Mouse (Mus musculus) ES-E14 (cell line): ENCODE results near the gene Josd2. TPM values are rescaled to one million over a fixed set of nuclear protein-coding genes. Genes with fewer than 3 reads are reported as not detected.
A peak's percentile ranks its signal among the peaks of the same experiment; 100 is the strongest.

ENCODE experiments used
- DNase-seq: peaks from one replicate; pipeline ENCODE4 v3.0.0-alpha.2; 2013; ENCODE audit warnings: low read depth, low spot score
- H3K27ac ChIP-seq: 2 replicates; pipeline ENCODE4 v1.5.1; 2012; ENCODE audit warnings: low read depth, mild to moderate bottlenecking, low read length, moderate library complexity, mixed read lengths; ENCODE audit not compliant: poor library complexity, insufficient read depth, severe bottlenecking
- H3K36me3 ChIP-seq: 2 replicates; pipeline ENCODE4 v1.6.1; 2012; ENCODE audit warnings: mild to moderate bottlenecking, low read length, moderate library complexity, mixed read lengths; ENCODE audit not compliant: control insufficient read depth, poor library complexity, insufficient read depth, severe bottlenecking
- H3K4me1 ChIP-seq, 2 experiments: fragments of 150-350 bp in 1 of 2; sonication (generic) in 1 of 2; 2 replicates each; pipeline ENCODE4 v1.6.1; 2012; ENCODE audit warnings: low read length in 2 of 2, mild to moderate bottlenecking in 1 of 2, mixed read lengths in 1 of 2; ENCODE audit not compliant: control insufficient read depth in 2 of 2, insufficient read depth in 2 of 2, poor library complexity in 1 of 2
- H3K4me3 ChIP-seq, 2 experiments: fragments of 150-350 bp in 1 of 2; sonication (generic) in 1 of 2; 2 replicates each; pipeline ENCODE4 v1.5.1; 2012; ENCODE audit warnings: low read length in 2 of 2, low read depth in 1 of 2, mild to moderate bottlenecking in 1 of 2, mixed read lengths in 1 of 2; ENCODE audit not compliant: insufficient read depth in 1 of 2, poor library complexity in 1 of 2, severe bottlenecking in 1 of 2
- H3K9ac ChIP-seq: 2 replicates; pipeline ENCODE4 v1.6.1; 2012; ENCODE audit warnings: low read depth, mild to moderate bottlenecking, low read length, mixed read lengths; ENCODE audit not compliant: poor library complexity, insufficient read depth, severe bottlenecking
- H3K9me3 ChIP-seq: fragments of 150-350 bp; sonication (generic); 2 replicates; pipeline ENCODE4 v1.6.1; 2012; ENCODE audit warnings: low read depth, mild to moderate bottlenecking, low read length; ENCODE audit not compliant: control insufficient read depth, insufficient read depth
- CHD2 ChIP-seq: IDR thresholded peaks from 2 replicates; pipeline ENCODE4 v1.6.1; 2014; ENCODE audit warnings: mild to moderate bottlenecking, low read depth, low read length, inconsistent platforms
- HCFC1 ChIP-seq: IDR thresholded peaks from 2 replicates; pipeline ENCODE4 v1.6.1; 2012; ENCODE audit warnings: low read length, inconsistent platforms, borderline replicate concordance; ENCODE audit not compliant: insufficient read depth
- MAFK ChIP-seq: IDR thresholded peaks from 2 replicates; pipeline ENCODE4 v1.6.1; 2014; ENCODE audit warnings: mild to moderate bottlenecking, low read depth, low read length, inconsistent platforms; ENCODE audit not compliant: insufficient read depth
- ZC3H11A ChIP-seq: IDR thresholded peaks from 2 replicates; pipeline ENCODE4 v1.6.1; 2012; ENCODE audit warnings: low read depth, mild to moderate bottlenecking, inconsistent platforms, low read length, borderline replicate concordance
- ZNF384 ChIP-seq: IDR thresholded peaks from 2 replicates; pipeline ENCODE4 v1.6.1; 2012; ENCODE audit warnings: low read depth, low read length, inconsistent platforms
- in situ Hi-C, 2 experiments: fragments of 600-800 bp; cut with MboI; formaldehyde crosslinking; loops; one replicate each; pipeline ENCODE4 v1.15.1; 2025; ENCODE audit warnings: low sequenced_read_pairs in 2 of 2, inconsistent platforms in 1 of 2; ENCODE audit not compliant: unreplicated experiment in 2 of 2
- total RNA-seq: library from RNA; depleted of rRNA; stranded (reverse); fragments of 300-350 nt; gene quantifications from 2 replicates; pipeline ENCODE4 v1.2.3, GENCODE M21; 2012

Josd2 gene
- total RNA-seq, 1 experiment = 18.9 TPM

- Histone ChIP-seq H3K9ac (no peak overlapping the region), H3K27ac (no peak overlapping the region), H3K9me3 (no peaks in the 10 kb centered on the region), H3K36me3 (no peaks in the 10 kb centered on the region), H3K4me1 (peaks cover 0 to 19% of the 10 kb centered on the region in 2 experiments; a peak in 1 of 4 replicates), H3K4me3 (no peak overlapping the region)
- in situ Hi-C loops = no loop called here
- no peak for DNase-seq
- no peak for TF ChIP-seq HCFC1
- no peak for TF ChIP-seq ZC3H11A
- TF ChIP-seq ZNF384 = no peak
- no peak for TF ChIP-seq CHD2
- no peak for TF ChIP-seq MAFK
Measured at GRCm38 (mm10) chr7:44464511-44464910, 3.3 kb upstream of the Josd2 start.

DNA sequence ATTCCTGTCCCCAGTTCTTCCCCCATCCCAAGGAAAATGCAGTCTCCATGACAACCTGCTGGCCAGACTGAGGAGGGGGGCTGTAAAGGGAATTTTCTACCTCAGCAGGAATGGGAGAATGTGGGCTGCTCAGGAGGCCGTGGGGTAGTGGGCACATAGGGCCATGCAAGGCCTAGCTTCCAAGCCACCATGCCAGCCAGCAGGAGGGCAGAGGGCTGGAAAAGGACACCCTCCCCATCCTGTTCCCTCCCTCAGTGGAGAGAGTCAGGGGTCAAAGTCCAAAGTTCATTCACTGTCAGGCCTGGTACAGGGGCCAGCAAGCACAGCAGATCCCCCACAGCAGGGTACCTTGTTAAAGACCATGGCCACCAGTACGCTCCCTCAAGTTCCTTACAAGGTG, 2.7 kb upstream of the Josd2 start, which contains the start of gene Aspdh:
Gene Aspdh, plus strand, starts transcription at position 281 of the 400 bp plus-strand sequence.
- no peaks in the 10 kb centered on the region for H3K36me3 ChIP-seq
- no peak within 1 kb of the TSS for H3K4me3 ChIP-seq
- H3K9ac ChIP-seq = no peak within 1 kb of the TSS
- no peak within 1 kb of the TSS for H3K27ac ChIP-seq
- H3K4me1 ChIP-seq = peaks cover 0 to 19% of the 10 kb centered on the region in 2 experiments; a peak in 1 of 4 replicates
- H3K9me3 ChIP-seq = no peaks in the 10 kb centered on the region
- in situ Hi-C loops = no loop called here
- DNase-seq = no peak
- TF ChIP-seq MAFK (no peak), HCFC1 (no peak), CHD2 (no peak), ZC3H11A (no peak), ZNF384 (no peak)

DNA sequence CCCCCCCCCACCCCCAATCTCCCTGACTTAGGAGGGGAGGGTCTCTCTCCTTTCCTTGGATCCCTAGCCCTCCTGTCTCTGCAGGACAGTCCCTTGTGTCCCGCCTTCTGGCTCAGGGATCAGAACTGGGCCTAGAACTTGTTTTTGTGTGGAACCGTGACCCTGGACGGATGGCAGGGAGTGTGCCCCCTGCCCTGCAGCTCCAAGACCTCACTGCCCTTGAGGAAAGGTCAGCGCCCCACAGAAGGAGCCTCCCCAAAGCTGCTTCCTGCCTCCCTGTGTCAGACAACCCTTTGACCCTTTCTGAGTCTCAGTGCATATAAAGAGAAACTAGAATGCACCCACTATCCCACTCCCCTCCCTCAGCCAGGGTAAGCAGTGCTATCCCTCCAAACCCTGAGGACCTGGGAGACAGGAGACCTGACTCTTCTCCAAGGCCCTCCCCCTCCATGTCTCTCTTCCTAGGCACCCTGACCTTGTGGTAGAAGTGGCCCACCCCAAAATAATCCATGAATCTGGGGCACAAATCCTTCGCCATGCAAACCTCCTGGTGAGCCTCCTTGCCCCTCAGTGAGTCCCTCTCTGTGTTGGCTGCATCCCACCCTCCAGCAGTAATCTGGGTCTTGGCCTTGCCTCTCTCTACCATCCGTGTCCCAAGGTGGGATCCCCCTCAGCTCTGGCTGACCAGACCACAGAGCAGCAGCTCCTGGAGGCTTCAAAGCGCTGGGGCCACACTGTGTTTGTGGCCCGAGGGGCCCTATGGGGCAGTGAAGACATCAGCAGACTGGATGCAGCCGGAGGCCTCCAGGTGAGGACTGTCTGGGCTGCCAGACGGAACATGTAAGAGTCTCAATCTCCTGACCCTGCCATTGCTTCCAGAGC, 1.5 kb upstream of the Josd2 start:
- no peak overlapping the region for H3K4me3 ChIP-seq
- H3K9me3 ChIP-seq = no peaks in the 10 kb centered on the region
- H3K27ac ChIP-seq = no peak overlapping the region
- H3K4me1 ChIP-seq = peaks cover 0 to 19% of the 10 kb centered on the region in 2 experiments; a peak in 1 of 4 replicates
- H3K9ac ChIP-seq = no peak overlapping the region
- H3K36me3 ChIP-seq = no peaks in the 10 kb centered on the region
- TF ChIP-seq HCFC1 = no peak
- no peak for TF ChIP-seq CHD2
- DNase-seq = no peak
- in situ Hi-C loops = no loop called here

DNA sequence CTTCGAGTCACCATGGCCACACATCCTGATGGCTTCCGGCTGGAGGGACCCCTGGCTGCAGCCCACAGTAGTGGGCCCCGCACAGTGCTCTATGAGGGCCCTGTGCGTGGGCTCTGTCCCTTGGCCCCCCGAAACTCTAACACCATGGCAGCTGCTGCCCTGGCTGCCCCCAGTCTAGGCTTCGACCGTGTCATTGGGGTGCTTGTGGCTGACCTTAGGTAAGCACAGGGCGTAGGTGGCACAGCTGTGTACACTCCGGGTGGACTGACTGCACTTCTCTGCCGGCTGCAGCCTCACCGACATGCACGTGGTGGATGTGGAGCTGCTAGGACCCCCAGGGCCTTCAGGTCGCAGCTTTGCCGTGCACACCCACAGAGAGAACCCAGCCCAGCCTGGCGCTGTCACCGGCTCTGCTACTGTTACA, 880 bp upstream of the Josd2 start:
- Histone ChIP-seq H3K4me1 (peaks cover 0 to 13% of the 10 kb centered on the region in 2 experiments; a peak in 1 of 4 replicates), H3K9me3 (no peaks in the 10 kb centered on the region), H3K9ac (peak overlapping the region; percentile 28; the same call in 1 of the 2 replicates), H3K27ac (no peak overlapping the region), H3K36me3 (no peaks in the 10 kb centered on the region), H3K4me3 (peak overlapping the region in 1 of 2 experiments; percentile 35; a peak in 2 of 4 replicates)
- TF ChIP-seq ZNF384 = no peak
- TF ChIP-seq MAFK = no peak
- TF ChIP-seq HCFC1 = no peak
- TF ChIP-seq ZC3H11A = no peak
- TF ChIP-seq CHD2 = no peak
- DNase-seq = no peak
- in situ Hi-C loops = no loop called here
